Mouse (Mus musculus) cerebellum, adult 2 months (tissue): ENCODE data around the gene Farsa. TPM values are rescaled to one million over a fixed set of nuclear protein-coding genes. Genes with fewer than 3 reads are reported as not detected.
A peak's percentile ranks its signal among the peaks of the same experiment; 100 is the strongest.

Experiments
- DNase-seq, 2 experiments: peaks; one replicate each; pipeline ENCODE4 v3.0.0; 2021
- H3K27ac ChIP-seq: fragments of 200-500 bp; 2 replicates; pipeline ENCODE4 v1.5.1; 2012; ENCODE audit warnings: low read length, control low read depth, inconsistent platforms; ENCODE audit not compliant: insufficient read depth
- H3K27me3 ChIP-seq: fragments of 200-500 bp; 2 replicates; pipeline ENCODE4 v1.6.1; 2012; ENCODE audit warnings: inconsistent platforms, mild to moderate bottlenecking, low read length, moderate library complexity; ENCODE audit not compliant: control insufficient read depth, insufficient read depth
- H3K4me1 ChIP-seq: fragments of 200-500 bp; 2 replicates; pipeline ENCODE4 v1.6.1; 2011; ENCODE audit warnings: low read length; ENCODE audit not compliant: control insufficient read depth, insufficient read depth
- H3K4me3 ChIP-seq: fragments of 200-500 bp; replicated peaks from 2 replicates; pipeline ENCODE3; 2011; ENCODE audit warnings: mild to moderate bottlenecking, low read depth, low read length, control low read depth; ENCODE audit not compliant: insufficient read depth
- CTCF ChIP-seq: fragments of 200-500 bp; IDR thresholded peaks from 2 replicates; pipeline ENCODE4 v1.5.1; 2011; ENCODE audit warnings: low read depth, mild to moderate bottlenecking, control low read depth, low read length, moderate library complexity, borderline replicate concordance; ENCODE audit not compliant: insufficient read depth
- POLR2A ChIP-seq: fragments of 200-500 bp; IDR thresholded peaks from 2 replicates; pipeline ENCODE4 v1.6.1; 2011; ENCODE audit warnings: low read length, control low read depth, borderline replicate concordance; ENCODE audit not compliant: insufficient read depth
- WGBS: fragments of 180-500 bp; shearing (Covaris S2); methylation state at CpG from one replicate; pipeline ENCODE4 v1.1.7; 2018; 5-methylcytosine and 5-hydroxymethylcytosine counted together
- polyA plus RNA-seq: library from polyadenylated mRNA; depleted of rRNA; stranded (reverse); fragments of >200 nt; gene quantifications from 2 replicates; pipeline ENCODE4 v1.2.3, GENCODE M21; 2012; rRNA removed

Gene Farsa
- 69.9 and 72.0 TPM in 2 replicates for polyA plus RNA-seq

DNA sequence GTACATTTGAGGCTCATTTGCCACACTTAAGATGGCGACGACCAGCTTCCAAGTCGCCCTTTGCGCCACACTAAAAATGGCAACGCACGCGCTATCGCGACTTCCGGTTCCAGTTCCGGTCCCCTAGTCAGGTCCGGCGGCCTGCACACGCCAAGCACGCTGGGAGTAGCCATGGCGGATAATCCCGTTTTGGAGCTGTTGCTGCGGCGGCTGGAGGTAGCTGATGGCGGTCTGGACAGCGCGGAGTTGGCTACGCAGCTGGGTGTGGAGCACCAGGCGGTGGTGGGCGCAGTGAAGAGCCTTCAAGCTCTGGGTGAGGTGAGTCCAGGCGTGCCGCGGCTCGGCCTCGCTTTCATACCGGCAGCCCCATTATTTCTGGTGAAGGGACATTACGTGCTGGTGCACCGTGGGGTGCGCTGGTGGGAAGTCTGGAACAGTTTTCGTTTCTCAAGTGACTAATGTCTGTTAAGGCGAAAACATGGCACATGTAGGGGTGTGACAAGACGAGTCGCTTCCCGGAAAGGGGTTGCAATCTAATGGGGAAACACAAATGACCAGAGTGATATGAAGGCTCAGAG is at the start of gene Farsa:
TSS of gene Farsa (plus strand) at position 126 of the 578 bp plus-strand sequence.
- Histone ChIP-seq H3K27ac (peak within 1 kb of the TSS; percentile 30), H3K4me1 (peaks cover 9% of the 10 kb centered on the region; the same call in 1 of the 2 replicates), H3K4me3 (peak within 1 kb of the TSS; percentile 68), H3K27me3 (no peaks in the 10 kb centered on the region)
- peak; percentile 93 to 95 for DNase-seq
- WGBS, result under 1% methylated on average over 39 of the region's 39 CpGs
- TF ChIP-seq CTCF (no peak), POLR2A (peak; percentile 95)

DNA sequence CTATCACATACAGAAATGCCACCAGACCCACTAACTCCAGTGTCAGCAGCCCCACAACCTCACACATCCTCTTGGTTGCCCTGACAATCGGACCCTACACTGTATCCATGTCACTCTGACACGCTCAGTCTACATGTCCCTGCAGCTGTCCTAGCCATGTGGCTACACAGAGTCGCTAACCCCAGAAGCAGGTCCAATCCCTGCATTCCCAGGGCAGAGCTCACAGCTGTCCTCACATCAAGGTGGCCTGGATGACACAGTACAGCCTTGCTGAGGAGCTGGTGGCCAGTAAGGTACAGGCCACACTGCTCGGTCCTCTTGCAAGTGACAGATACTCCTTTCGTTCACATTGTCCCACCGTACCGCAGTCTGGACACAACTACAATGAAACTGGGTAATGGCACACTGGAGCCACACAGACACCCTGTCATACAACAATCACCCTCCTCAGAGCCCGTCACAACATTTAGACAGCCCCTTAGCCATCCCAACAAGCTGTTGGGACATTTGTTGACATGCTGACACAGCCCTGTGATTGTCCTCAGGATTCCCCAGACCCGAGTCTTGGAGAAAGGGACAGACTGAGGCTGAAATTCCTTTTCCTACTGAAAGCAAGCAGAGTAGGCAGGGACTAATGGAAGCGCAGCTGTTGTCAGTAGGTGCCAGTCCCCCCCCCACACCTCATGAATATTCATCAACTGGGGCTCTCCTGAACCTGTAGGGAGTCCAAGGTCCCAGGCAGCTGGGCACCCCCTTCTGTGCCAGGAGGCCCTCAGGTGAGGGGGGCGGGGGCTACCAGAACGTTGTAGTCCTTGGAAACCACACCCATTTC is 47.5 kb upstream of the Farsa start:
- no peak for DNase-seq
- H3K4me3 ChIP-seq, result no peak overlapping the region
- no peaks in the 10 kb centered on the region for H3K27me3 ChIP-seq
- H3K4me1 ChIP-seq, result peaks cover 6% of the 10 kb centered on the region
- H3K27ac ChIP-seq, result no peak overlapping the region
- 60% methylated on average over 12 of the region's 12 CpGs for WGBS
- no peak for TF ChIP-seq CTCF
- no peak for TF ChIP-seq POLR2A

DNA sequence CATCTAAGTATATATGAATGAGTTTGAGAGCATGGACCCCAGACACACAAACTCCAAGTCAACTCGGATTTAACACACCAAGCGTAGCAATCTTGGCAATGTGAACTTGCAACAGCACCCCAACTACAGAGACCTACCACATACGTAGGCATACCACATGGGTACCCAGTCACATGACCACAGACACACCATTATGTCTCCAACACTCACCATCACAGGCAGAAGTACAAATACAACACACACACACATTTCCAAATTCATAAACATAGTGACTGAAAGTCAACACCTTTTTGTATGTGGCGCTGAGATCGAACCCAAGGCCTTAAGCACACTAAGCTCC is 46.9 kb upstream of the Farsa start:
- no peak for DNase-seq
- no peak overlapping the region for H3K4me3 ChIP-seq
- H3K27me3 ChIP-seq, result no peaks in the 10 kb centered on the region
- H3K4me1 ChIP-seq, result peaks cover 12% of the 10 kb centered on the region
- TF ChIP-seq POLR2A (no peak), CTCF (no peak)
- 70% methylated on average over 5 of the region's 5 CpGs for WGBS
- H3K27ac ChIP-seq, result no peak overlapping the region

DNA sequence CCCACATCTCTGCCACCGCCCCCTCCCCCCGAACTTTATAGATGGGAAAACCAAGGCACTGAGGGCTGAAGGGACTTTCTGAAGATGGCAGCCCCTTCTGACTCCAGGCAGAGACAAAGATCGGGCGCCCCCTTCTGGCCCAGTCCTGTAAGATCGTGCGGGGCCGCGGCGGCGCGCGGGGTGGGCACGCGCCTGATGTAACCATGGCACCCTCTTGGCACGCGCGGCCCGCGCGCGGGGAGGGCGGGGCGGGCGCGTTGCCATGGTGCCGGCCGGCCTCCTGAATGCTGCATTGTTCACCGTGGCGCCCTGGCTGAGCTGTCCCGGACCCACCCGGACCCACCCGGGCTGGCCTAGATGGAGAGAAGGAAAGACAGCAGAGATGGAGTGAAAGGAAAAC is 45.9 kb upstream of the Farsa start:
- DNase-seq, result peak; percentile 94 to 98
- Histone ChIP-seq H3K4me1 (peaks cover 17% of the 10 kb centered on the region), H3K4me3 (peak overlapping the region; percentile 50), H3K27me3 (no peaks in the 10 kb centered on the region), H3K27ac (no peak overlapping the region)
- TF ChIP-seq POLR2A, result no peak
- TF ChIP-seq CTCF, result peak; percentile 79
- under 1% methylated on average over 32 of the region's 32 CpGs for WGBS

DNA sequence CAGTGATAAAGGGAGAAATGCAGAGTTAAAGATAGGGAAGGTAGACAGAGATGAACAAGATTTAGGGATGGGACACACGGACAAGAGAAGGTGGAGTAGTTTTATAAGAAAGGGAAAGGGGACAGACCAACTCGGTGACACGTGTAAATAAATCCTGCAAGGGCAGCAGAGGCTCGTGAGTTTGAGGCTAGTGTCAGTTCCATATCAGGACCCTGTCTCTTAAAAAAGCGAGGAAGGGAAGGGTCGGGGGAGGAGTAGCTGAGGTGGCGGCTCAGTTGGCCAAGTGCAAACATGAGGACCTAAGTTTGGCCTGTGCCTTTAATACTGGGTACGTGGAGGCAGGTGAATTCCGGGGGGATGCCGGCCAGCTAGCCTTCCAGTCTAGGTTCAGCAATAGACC is 45.5 kb upstream of the Farsa start:
- 35% methylated on average over 10 of the region's 10 CpGs for WGBS
- Histone ChIP-seq H3K27ac (no peak overlapping the region), H3K27me3 (no peaks in the 10 kb centered on the region), H3K4me1 (peaks cover 17% of the 10 kb centered on the region), H3K4me3 (peak overlapping the region; percentile 50)
- DNase-seq, result no peak
- no peak for TF ChIP-seq CTCF
- TF ChIP-seq POLR2A, result no peak

DNA sequence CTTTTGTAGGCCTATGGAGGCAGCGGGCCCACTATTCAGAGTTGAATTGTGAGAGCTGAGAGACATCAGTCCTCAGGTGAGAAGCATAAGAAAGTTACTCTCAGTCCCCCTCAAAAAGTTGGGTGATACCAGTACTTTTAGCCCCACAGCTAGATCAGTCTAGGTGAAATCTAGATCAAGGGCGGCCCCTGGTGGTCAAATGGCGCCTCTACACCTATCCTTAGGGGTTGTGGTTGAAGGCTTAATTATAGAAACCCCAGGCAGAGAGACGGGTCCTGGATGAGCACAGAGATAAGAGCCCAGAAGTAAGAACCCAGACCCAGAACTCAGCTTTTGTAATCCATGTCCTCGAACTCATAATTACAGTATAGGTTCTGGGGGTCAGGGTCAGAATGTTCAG is 43.7 kb upstream of the Farsa start:
- TF ChIP-seq POLR2A (no peak), CTCF (peak; percentile 84)
- Histone ChIP-seq H3K4me1 (peaks cover 17% of the 10 kb centered on the region), H3K4me3 (no peak overlapping the region), H3K27me3 (no peaks in the 10 kb centered on the region), H3K27ac (no peak overlapping the region)
- WGBS, result under 1% methylated on average over 5 of the region's 5 CpGs
- DNase-seq, result peak; percentile 81 to 90

DNA sequence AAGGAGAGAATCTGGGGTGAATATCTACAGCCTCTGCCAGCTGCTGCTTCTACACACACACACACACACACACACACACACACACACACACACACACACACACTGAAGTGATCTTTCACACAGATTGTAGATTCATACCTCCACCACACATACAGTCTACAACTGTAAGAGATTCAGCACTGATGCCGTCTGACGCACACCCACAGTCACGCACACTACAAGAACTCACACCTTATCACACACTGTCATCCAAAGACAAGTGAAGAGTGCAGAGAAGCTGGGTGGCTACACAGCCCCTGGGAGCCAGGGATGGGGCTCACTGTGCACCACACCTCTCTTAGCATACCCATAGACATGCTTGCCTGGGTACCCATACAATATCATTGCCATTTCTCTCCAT is 43.0 kb upstream of the Farsa start:
- H3K4me3 ChIP-seq, result no peak overlapping the region
- DNase-seq, result no peak
- TF ChIP-seq CTCF (no peak), POLR2A (no peak)
- peaks cover 17% of the 10 kb centered on the region for H3K4me1 ChIP-seq
- no peak overlapping the region for H3K27ac ChIP-seq
- WGBS, result 82% methylated on average over 3 of the region's 3 CpGs
- no peaks in the 10 kb centered on the region for H3K27me3 ChIP-seq

DNA sequence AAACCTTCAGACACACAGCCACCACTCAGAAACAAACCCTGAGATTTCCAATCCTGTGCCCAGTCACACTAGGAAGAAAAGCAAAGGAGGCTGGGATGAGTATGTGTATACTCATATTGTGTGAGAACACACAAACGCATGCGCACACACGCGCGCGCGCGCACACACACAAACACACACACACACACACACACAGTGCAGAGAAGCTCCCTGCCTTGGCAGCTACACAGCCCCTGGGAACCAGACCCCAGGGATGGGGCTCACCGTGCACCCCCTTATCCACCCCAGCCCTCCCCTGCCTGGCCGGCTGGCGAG is 42.6 kb upstream of the Farsa start:
- no peak for TF ChIP-seq CTCF
- H3K4me1 ChIP-seq, result peaks cover 17% of the 10 kb centered on the region
- H3K4me3 ChIP-seq, result no peak overlapping the region
- WGBS, result 26% methylated on average over 11 of the region's 11 CpGs
- no peaks in the 10 kb centered on the region for H3K27me3 ChIP-seq
- H3K27ac ChIP-seq, result no peak overlapping the region
- peak in 1 of 2 experiments; percentile 46 for DNase-seq
